Mouse (Mus musculus) gastrocnemius, postnatal 4 days (tissue): ENCODE results near the gene Trim8. TPM values are rescaled to one million over a fixed set of nuclear protein-coding genes. Genes with fewer than 3 reads are reported as not detected.
A peak's percentile ranks its signal among the peaks of the same experiment; 100 is the strongest.

Source experiments
- DNase-seq, 2 experiments: peaks; one replicate each; pipeline ENCODE4 v3.0.0; 2021 to 2022; ENCODE audit warnings: low spot score in 2 of 2, mixed read lengths in 2 of 2
- total RNA-seq, 2 experiments: library from RNA; stranded (reverse); gene quantifications; 2 replicates each; pipeline ENCODE4 v1.2.3; 2021

Trim8 gene
- total RNA-seq, 2 experiments from 2014 or later = 40.4 to 41.4 TPM

DNA sequence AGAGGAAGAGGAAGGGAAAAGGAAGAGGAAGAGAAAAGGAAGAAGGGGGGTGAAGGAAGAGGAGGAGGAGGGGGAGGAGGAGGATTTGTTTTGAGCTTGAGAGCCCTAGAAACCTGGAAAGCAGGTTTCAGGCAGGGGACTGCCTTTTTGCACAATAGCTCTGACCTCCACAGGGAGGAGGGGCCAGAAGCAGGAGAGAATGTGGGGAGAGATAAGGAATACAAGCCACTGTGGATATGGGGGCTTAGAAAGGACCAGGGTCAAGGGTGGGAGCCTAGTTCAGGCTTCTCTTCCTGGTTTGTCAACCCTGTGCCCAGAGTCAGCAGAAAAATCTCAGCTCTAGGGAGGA lies 21.6 kb downstream of the Trim8 start:
- no peak for DNase-seq

GRCm38 (mm10) chr19:46523480-46524151 lies 22.1 kb downstream of the Trim8 start:
- DNase-seq = peak in 1 of 2 experiments; percentile 77

DNA sequence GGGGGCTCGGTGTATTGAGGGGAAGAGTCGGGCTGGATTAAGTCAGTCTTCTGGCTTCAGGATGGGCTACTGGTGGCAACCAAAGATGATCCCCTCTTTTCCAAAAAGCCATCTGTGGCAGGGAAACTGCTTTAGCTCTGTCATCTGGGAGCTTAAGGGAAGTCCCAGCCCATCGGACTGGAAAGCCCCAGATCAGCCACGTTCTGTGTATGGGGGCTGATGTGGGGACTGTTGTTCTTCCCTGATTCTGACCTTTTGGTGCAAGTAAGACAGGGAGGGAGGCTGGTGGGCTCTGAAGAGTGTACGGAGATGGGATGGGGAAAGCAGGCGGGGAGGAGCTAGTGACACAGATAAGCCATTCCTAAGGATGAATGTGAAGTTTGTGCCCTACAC lies 22.6 kb downstream of the Trim8 start:
- DNase-seq = no peak

DNA sequence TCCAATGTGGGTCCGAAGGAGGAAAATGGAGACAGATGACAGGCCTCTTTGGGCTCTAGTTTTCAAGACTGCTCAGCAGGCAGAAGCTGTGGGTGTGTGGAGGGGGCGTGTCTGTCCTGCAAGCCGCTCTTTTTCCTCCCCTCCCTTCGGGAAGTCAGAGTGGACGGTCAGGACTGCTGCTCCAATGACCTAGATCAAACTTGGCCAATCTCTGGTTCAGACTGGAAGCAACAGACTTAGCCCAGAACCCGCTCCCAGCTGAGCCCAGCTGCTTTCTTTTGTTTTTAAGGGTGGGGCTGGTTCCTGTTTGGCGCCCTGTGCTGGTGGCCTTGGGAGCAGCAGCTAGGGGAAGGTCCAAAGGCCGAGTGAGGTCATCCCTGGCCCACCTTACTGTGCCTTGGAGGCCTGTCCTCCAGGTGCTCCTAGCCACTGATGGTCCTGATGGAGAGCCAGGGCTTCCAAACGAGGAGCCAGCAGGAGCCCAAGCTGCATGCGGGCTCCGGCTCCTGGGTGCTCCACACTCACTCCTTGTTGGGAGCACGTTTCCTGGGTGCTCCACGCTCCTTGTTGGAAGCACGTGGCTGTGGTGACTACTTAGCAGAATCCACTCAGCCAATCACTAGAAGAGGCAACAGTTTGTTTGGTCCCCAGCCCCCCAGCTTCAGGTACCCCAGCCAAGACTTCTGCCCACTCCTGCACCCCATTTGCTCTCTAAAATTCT lies 23.3 kb downstream of the Trim8 start:
- DNase-seq = peak in 1 of 2 experiments; percentile 71

DNA sequence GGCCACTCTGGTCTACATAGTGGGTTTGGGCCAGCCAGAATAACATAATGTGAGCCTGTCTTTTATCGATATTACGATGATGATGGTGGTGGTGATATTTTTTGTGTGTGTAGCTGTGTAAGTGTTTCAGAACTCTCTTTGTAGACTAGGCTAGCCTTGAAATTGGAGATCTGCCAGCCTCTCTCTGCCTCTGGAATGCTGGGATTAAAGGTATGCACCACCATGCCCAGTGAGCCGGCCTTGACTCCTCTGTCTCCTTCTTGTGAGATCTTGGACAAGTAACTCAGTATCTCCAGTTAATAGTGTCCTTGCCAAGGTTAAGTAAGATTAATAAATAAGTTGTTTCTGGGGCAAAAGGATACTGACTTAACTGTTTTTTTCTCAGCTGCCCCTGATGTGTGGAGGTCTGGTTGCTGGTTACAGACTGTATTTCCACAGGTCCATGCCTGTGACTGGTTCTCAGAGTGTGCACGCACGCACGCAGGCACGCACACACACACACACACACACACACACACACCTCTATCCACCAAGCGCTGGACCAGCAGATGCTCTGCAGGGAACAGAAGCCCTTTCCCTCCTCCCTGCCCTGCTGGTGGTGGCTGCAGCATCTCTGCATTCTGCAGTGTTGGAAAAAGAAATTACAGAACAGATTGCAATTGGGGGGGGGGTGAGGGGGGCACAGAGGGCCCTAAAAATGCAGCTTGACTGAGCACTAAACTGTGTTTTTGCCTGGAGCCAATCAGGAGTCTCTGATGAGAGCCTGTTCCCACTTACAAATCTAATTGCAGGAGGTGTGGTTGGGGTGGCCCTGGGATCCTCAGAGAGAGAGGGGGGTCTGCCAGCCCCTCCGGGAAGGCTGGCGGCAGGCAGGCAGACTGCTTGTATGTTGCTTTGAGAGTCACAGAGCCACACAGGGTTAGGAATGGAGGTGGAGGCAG lies 24.5 kb downstream of the Trim8 start:
- DNase-seq = no peak

DNA sequence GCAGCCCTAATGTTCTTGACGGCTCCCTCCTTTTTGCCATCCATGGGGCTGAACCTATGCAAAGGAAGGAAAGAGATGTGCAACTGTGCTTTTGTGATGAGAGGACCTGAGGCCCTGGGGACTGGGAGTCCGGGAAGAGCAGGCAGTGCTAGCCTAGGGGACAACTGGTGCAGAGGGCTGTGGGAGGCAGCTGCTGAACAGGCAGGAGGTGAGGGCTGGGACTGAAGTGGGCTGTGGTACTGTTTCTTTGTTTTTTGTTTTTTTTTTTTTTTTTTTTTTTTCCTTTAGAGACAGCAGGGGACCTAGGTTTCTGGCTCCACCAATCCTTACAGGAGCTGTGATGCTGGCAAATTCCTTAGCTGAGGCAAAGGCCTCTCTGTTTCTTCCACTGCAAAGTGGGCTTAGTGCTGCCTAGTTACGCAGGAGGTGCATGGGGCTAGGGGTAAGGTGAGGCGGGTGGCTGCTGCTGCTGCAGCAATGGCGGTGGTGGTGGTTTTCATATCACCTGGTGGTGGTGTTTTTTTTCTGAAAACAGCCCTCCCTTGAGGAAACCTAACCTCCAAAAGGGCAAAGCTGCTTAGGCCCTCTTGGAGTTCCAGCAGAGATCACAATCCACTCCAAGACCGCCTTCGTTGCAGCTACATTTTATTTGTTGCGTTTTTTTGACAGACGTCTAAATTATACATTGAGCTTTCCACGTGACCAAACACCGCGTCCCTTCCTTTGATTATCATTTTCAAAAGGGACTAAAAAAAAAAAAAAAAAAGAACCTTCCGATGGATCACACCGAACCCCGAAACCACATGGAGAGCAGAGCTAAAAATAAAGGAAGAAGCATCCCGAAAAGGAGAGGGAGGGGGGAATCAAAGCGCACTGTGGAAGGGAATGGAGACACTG lies 26.4 kb downstream of the Trim8 start:
- DNase-seq = no peak

- peak in 1 of 2 experiments; percentile 57 for DNase-seq
Observed at GRCm38 (mm10) chr19:46528529-46529213, 27.2 kb downstream of the Trim8 start.

GRCm38 (mm10) chr19:46529601-46530448 lies 28.3 kb downstream of the Trim8 start:
- DNase-seq = no peak

- DNase-seq = no peak
Observed at GRCm38 (mm10) chr19:46530449-46530990, 29.0 kb downstream of the Trim8 start.

GRCm38 (mm10) chr19:46531071-46532030 lies 29.8 kb downstream of the Trim8 start:
- DNase-seq = no peak

- DNase-seq = no peak
Observed at GRCm38 (mm10) chr19:46532031-46532688, 30.7 kb downstream of the Trim8 start.

GRCm38 (mm10) chr19:46533066-46533465 lies 31.6 kb downstream of the Trim8 start:
- no peak for DNase-seq

DNA sequence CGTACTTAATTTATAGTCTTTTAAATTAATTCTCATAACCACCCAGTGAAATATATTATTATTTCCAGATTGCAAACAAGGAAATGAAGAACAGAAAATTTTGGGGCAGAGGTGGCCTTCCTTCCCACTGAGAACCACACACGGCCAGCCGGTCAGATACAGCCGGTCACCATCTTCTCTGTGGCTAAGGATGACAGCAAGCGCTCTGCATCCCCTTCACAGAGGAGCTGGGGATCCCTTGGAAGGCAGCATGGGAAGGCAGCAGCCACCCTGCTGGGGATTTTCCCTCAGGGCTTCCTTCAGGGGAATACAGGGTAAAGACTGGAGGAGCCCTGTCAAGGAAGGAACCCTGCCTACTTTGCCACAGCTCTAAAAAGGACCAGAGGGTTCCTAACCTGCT lies 32.0 kb downstream of the Trim8 start:
- no peak for DNase-seq

DNA sequence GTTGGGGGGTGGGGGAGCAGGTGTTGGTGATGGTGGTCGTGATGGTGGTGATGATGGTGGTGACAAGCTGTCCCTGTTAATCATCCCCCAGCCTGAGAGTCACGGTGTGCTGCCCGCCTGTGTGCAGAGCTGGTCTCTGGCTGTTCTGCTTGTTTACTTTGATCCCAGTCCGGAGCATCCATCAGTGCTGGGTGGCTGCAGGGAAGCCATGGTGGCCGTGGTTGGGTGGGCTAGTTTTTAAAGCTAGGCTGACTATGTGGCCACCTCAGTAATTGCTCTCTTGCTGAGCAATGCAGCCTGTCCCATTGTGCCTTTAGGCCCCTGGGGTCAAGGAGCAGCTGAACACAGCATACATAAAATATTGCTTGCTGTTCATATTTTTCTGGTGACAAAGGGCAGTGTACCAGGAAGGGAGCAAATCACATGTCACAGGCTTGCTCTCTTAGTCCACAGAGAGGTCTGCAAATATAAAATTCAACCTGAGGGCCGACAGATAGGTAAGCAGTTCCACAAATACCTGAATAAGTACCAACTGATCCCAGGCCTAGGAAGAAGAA lies 33.1 kb downstream of the Trim8 start:
- DNase-seq = no peak

- no peak for DNase-seq
Observed at GRCm38 (mm10) chr19:46537357-46537756, 35.9 kb downstream of the Trim8 start.

GRCm38 (mm10) chr19:46538213-46538612 lies 36.7 kb downstream of the Trim8 start:
- DNase-seq = no peak

GRCm38 (mm10) chr19:46542750-46543149 lies 41.2 kb downstream of the Trim8 start:
- no peak for DNase-seq
